Mouse (Mus musculus) G1E-ER4 (cell line): ENCODE measurements around the gene Tmem147. TPM values are rescaled to one million over a fixed set of nuclear protein-coding genes. Genes with fewer than 3 reads are reported as not detected.
"Not testable (repeated sequence)": the region's sequence is repeated elsewhere in the genome, so short reads cannot be mapped to it uniquely, and the experiment has no call there.

Experiments
- GATA1 ChIP-seq: IDR thresholded peaks from one replicate; pipeline ENCODE4 v1.8.0; 2012; ENCODE audit warnings: low read length, inconsistent platforms
- polyA plus RNA-seq: library from polyadenylated mRNA; stranded (reverse); fragments of >175 nt; gene quantifications from 2 replicates; pipeline ENCODE4 v1.2.3, GENCODE M21; 2012

The Tmem147 gene
- polyA plus RNA-seq, 1 experiment, result 197 TPM

DNA sequence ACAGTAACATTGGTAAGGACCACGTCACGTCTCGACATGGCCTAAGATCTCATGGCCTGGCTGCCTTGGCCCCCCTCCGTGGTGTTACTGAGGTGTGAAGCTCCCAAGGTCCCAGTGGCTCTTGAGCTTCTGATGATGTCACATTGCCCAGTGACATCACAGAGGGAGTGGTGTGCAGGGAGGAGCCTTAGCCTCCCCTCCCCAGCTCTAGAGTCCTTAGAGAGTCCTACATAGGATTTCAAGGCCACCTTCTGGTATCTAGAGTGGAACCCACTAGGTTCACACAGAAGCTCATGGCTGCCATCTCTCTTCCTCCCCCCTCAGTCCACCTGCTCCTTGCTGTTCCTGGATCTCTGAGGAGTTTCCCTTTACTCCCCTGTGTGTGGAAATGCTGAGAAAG is 14.3 kb upstream of the Tmem147 start, which contains the start of gene Gapdhs:
Gapdhs (minus strand) TSS at position 65 of the 400 bp plus-strand sequence.
- TF ChIP-seq GATA1, result not testable (repeated sequence)

DNA sequence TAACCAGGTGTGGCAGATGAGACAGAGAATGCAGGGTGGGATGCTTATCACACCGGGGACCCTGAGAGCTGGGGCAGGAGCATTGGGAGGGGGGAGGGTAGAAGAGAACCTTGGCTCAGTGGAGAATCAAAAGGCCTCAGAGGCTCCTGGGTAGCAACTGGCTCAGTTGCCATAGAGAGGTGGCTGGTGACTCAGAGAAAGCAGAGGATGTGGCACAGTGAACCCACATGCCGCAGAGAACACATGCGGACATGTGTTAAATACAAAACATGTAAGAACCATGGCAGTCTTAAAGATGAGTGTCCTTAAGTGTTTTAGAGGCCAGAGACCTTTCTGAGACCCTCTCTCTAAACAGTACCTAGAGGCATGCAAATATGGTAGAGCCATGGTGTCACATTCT is 6.9 kb upstream of the Tmem147 start:
- no peak for TF ChIP-seq GATA1

DNA sequence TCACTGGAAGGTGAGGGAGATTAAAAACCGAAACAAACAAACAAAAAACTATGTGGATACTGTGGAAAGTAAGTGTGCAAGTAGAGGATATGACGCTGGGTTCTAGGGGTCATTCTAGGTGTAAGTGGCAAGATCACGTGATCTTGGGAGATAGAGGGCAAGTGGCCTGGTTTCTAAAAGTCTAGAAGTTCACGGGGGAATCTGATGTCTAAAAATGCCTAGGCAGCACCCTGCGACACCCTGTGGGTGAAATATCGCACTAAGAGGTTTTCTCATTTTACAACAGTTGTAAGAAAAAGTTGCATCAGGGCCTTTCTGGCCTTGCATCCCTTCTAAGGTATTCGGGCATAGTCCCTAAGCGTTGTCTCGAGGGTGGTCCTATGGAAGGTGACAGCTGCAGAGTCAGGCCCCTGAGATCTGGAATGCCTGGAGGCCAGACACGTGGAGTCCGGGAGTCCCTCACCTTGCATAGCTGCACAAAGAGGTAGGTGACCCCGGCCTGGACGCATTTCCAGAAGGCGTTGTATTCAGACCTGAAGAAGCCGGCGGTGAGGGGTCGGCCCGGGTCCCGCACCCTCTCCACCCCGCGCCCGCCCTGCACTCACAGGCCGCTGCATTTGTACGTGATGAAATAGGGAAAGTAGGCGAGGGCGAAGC is 473 bp downstream of the Tmem147 start:
- TF ChIP-seq GATA1, result no peak

DNA sequence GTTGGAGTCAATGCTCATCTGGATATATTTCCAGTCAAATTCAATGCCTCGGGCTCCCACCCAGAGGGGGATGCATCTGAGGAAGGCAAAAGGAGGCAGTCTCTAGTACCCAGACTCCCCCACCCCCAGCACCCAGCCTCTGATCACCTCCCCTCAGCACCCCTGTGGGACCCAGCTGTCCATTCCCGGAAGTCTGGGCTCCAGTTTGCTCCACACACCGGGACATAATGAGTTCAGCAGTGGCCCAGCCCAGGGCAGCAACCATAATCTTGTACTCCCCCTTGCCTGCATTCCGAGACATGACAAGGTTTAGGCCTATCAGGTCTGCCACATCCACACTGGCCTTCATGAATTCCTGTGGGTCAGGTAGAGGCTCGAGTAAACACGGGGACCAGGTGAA is 1.1 kb downstream of the Tmem147 start:
- no peak for TF ChIP-seq GATA1

DNA sequence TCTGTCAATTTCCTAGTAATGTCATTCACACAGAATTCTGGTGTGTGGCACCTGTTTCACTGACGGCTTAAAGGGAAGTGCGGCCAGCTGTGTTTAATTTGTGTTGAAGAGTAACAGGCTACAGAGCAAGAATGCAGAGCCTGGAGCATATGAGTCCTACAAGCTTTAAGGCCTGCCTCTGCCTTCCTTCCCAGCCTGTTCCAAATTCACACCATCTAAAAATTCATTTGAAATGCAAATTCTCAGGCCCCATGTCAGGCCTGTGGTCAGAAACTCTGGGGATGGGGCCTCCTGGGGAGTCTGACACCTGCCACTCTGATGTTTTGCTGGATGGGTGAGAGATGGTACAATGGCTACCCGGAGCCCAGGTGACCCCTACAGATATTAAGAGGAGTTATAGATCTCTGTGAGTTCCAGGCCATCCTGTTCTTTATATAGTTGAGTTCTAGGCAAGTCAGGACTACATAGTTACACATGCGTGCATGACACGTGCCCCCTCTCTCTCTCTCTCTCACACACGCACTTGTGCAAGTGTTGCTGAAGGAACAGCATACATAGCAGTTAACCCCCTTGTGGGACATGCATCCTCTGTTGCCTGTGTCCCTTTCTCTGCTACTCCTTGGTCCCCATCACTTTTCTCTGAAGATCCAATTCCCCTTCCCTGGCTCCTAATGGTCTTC is 5.9 kb downstream of the Tmem147 start:
- no peak for TF ChIP-seq GATA1

DNA sequence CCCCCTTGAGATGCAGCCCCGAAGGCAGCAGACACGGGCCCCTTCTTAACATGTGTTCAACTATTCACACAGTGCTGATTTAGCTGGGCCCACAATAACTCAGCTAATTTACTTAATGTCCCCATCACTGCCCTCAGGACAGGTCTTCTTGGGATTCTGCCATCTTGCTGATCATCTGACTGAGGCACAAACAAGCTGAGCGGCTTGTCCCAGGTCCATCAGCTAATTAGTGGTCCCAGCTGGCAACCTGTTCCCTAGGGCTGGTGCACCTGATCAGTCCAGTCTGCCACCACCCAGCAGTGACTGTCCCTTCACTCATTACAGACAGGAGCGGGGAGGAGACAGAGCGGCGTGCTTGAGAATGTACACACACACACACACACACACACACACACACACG is 8.1 kb downstream of the Tmem147 start:
- no peak for TF ChIP-seq GATA1

DNA sequence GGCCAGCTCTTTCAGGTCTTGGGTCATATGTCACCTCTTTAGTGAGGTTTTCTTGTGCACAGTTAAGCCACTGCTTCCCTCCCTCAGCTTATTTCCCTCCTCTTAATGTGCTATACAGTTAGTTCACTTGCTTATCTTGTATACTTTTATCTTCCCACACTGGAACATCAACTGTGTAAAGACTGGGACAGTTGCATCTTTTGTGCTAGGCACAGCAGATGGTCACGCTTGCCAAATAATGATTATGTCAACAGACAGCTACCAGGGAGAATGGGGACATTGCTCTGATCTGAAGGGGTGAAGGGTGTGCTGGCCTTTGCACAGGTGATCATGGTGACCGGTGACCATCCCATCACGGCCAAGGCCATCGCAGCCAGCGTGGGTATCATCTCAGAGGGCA is 9.7 kb downstream of the Tmem147 start:
- TF ChIP-seq GATA1, result no peak

DNA sequence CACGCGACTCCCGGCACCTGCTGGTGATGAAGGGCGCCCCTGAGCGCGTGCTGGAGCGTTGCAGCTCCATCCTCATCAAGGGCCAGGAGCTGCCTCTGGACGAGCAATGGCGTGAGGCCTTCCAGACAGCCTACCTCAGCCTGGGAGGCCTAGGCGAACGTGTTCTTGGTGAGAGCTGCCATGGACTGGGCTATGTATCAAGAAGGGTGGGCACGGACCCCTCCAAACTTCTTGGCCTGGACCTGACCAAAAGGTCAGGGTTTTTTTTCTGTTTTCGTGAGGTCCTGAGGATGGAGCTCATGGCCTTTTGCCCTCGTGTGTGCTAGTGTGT is 11.7 kb downstream of the Tmem147 start:
- no peak for TF ChIP-seq GATA1

DNA sequence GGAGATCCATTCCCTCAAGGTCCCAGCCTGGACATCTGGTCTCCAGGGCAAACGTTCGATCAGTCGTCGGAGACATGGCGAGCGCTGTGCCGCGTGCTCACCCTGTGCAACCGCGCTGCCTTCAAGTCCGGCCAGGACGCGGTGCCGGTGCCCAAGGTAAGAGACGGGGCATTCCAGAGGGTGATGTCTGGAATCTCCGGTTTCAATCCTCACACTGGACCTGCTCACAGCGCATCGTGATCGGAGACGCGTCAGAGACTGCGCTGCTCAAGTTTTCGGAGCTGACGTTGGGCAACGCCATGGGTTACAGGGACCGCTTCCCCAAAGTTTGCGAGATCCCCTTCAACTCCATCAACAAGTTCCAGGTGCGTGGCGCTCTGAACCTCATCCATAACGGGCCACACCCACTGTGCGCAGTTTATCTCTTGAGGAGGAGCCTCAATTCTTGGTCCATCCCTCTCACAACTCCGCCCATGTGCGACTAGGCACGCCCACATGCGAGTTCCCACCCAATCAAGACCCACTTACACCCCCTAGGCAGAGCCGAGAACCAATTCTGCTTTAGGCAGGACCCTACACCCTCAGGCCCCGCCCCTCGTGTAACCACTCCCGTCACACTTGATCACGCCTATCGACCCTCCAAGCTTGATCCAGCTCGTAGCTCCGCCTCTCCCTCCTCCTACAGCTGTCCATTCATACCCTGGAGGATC is 12.2 kb downstream of the Tmem147 start:
- no peak for TF ChIP-seq GATA1

DNA sequence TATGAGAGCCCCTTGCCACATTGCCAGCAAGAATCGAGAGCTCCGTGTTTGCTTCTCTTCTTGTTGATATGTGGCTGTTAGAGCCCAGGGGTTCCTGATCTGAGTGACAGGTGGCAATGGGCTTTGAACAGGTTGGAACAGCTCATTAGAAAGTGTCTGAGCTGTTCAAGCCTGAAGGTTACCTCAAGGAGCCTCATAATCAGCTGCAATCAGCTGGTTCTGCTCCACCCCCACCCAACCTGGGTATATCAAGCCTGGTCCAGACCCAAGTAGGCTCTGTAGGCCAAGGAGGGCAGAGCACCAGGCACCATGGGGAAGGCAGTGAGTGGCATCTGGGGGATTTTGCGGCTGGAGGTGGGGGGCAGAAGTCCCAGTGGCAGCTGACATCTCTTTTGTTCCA is 17.4 kb downstream of the Tmem147 start, which contains the start of gene Atp4a:
Atp4a (plus strand) TSS at position 268 of the 400 bp plus-strand sequence.
- TF ChIP-seq GATA1, result no peak

DNA sequence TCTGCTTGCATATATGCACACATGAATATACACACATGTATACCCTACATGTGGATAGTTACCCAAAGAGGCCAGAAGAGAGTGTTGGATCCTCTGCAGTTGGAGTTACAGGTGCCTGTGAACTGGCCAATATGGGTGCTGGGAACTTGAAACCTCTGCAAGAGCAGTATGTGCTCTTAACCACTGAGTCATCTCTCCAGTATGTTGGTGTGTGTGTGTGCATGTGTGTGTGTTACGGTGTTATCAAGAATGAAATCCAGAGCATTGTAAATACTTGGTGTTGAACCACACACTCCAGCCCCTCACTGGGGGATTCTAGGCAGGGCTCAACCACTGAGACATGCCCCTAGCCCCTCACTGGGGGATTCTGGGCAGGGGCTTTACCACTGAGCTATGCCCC is 21.9 kb downstream of the Tmem147 start:
- no peak for TF ChIP-seq GATA1

DNA sequence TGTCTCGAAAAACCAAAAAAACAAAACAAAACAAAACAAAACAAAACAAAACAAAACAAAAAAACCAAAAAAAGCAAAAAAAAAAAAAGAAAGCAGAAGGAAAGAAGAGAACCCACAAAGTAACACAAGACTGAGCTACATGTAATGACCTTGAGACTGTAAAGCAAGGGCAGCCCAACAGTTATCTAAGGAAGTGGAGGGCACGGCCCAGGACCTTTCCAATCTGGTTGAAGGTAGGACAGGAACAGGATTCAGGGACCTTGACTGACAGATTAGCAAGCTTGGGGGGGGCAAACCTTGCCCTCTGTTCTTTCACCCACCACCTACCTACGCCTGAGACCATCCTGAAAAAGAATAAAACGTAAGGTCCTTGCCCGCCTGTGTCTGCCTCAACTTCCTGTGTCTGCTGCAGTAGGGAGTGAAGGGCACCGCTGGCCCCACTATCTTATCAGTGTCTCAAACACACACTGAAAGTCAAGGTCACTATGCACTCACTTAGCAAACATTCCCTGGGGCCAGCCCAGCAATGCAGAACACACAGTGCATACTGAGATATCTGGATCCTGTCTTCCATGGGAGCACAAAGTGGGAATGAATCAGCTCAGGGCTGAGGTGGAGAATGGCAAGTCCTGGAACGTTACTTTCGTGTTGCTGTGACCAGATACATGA is 23.0 kb downstream of the Tmem147 start:
- TF ChIP-seq GATA1, result no peak

DNA sequence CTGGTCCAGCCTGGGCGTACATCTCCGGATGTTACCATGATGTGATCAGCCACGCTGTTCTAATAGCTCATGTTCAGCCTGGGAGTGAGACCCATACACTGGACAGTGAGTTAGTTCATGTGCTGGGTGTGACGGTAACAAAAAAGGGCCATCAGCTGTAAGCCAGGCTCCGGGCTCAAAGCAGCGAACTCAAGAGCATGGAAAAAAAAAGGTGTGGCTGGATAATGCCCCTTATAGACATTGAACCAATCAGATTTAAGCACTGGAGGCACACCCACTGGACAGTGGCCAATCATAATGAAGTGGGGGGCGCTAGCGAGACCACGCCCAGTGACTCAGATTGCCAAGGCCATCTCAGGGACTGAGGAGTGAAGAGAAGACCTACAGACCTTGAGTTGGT is 30.8 kb downstream of the Tmem147 start, which contains the start of gene 2200002J24Rik:
2200002J24Rik (plus strand) TSS at position 338 of the 400 bp plus-strand sequence.
- no peak for TF ChIP-seq GATA1

DNA sequence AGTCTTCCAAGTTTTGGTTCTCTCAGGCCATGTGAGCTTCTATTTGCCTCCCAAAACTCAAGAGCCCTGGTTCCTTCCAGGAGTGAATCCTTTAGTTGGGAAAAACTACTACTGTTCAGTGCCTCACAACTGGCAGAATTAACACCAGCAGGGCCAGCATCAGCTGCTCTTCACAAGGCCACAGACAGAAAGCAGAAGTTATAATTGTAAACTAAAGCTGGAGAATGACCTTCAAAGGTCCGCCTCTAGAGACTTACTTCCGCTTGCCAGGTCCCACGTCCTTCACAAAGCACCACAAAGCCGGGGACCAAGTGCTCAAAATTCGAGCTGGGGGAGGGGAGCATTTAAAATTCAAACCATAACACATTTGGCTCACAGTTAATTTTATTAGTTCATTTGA is 31.2 kb downstream of the Tmem147 start:
- no peak for TF ChIP-seq GATA1

DNA sequence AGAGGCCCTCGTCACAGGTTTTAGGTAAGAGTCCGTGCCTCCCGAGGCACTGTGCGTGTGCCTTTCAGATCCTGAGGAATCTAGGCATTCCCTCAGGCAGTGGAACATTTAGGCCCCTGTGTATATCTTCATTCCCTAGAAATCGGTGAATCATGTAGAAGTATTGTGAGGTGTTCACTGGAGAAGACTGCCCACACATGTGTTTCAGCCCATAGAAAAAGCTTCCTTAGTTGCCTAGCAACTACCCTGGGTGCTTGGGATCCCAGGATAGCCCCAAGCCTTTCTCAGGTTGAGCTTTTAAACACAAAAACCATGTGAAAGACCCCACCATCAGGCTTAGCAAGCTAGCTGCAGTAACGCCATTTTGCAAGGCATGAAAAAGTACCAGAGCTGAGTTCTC is 41.0 kb downstream of the Tmem147 start:
- no peak for TF ChIP-seq GATA1

DNA sequence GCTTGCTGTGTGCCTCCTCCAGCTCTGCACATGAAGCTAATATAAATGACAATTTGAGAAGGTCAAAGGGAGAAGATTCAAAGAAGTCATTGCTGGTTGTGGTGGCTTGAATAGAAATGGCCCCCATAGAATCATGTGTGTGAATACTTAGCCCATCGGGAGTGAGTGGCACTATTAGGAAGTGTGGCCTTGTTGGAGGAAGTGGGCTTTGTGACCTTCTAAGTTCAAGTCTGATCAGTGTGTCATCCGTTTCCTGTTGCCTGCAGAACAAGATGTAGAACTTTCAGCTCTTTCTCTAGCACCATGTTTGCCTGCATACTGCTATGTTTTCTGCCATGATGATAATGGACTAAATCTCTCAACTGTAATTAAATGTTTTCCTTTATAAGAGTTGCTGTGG is 45.9 kb downstream of the Tmem147 start:
- no peak for TF ChIP-seq GATA1
